Mouse (Mus musculus) midbrain, embryonic 12.5 days (tissue): ENCODE data around the gene Il2ra. TPM values are rescaled to one million over a fixed set of nuclear protein-coding genes. Genes with fewer than 3 reads are reported as not detected.

Experiments used
- ATAC-seq: fragments of 200-750 bp; cut with Nextera tagmentation; 2 replicates; pipeline ENCODE4 v1.8.0; 2017; ENCODE audit warnings: low read depth, moderate TSS enrichment, moderate library complexity; ENCODE audit not compliant: low FRiP score
- H3K27ac ChIP-seq: fragments of 300-500 bp; sonication (generic); replicated peaks from 2 replicates; pipeline ENCODE4 v1.5.1; 2016; ENCODE audit warnings: mild to moderate bottlenecking
- H3K27me3 ChIP-seq: fragments of 300-500 bp; sonication (generic); 2 replicates; pipeline ENCODE4 v1.6.1; 2016; ENCODE audit warnings: mild to moderate bottlenecking
- H3K36me3 ChIP-seq: fragments of 300-500 bp; sonication (generic); 2 replicates; pipeline ENCODE4 v1.6.1; 2016
- H3K4me1 ChIP-seq: fragments of 300-500 bp; sonication (generic); 2 replicates; pipeline ENCODE4 v1.6.1; 2016
- H3K4me2 ChIP-seq: fragments of 300-500 bp; sonication (generic); replicated peaks from 2 replicates; pipeline ENCODE4 v1.6.1; 2016; ENCODE audit warnings: mild to moderate bottlenecking, moderate library complexity
- H3K4me3 ChIP-seq: fragments of 300-500 bp; sonication (generic); 2 replicates; pipeline ENCODE4 v1.5.1; 2016; ENCODE audit warnings: mild to moderate bottlenecking
- H3K9ac ChIP-seq: fragments of 300-500 bp; sonication (generic); replicated peaks from 2 replicates; pipeline ENCODE4 v1.6.1; 2016; ENCODE audit warnings: mild to moderate bottlenecking, moderate library complexity
- H3K9me3 ChIP-seq: fragments of 300-500 bp; sonication (generic); 2 replicates; pipeline ENCODE4 v1.6.1; 2016; ENCODE audit warnings: mild to moderate bottlenecking
- WGBS: fragments of 180-500 bp; shearing (Covaris S2); methylation state at CpG from one replicate; pipeline ENCODE4 v1.1.7; 2016; 5-methylcytosine and 5-hydroxymethylcytosine counted together
- polyA plus RNA-seq: library from polyadenylated mRNA; unstranded; fragments of >200 nt; fragmentation: Nextera tagmentation; extraction: Ambion mirVana; gene quantifications from 2 replicates; pipeline ENCODE4 v1.2.1, GENCODE M21; 2016

Il2ra gene
- polyA plus RNA-seq, 1 experiment from 2014 or later, result 0.04 TPM

DNA sequence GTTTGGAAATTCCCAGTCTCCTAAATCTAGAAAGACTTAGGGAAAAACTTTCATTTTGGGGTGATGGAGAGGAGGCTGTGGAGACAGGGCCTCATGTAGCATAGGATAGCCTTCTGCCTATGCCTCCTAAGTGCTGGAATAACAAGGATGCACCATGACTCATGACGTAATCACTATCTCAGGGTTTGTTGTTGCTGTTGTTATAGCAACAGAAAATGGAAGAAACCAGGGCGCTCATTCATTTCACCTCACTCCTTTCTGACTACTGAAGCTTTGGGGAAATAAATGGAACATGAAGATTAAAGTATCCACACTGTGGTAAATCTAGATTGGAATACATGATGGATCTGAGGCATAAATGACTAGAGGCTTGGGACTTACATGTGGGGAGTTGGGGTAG, 18.9 kb upstream of the Il2ra start:
- Histone ChIP-seq H3K36me3 (no peaks in the 10 kb centered on the region), H3K9me3 (no peaks in the 10 kb centered on the region), H3K4me2 (no peak overlapping the region), H3K27ac (no peak overlapping the region), H3K9ac (no peak overlapping the region), H3K27me3 (no peaks in the 10 kb centered on the region), H3K4me3 (no peak overlapping the region), H3K4me1 (no peaks in the 10 kb centered on the region)
- no peak for ATAC-seq
- 84% methylated on average over 2 of the region's 2 CpGs for WGBS

DNA sequence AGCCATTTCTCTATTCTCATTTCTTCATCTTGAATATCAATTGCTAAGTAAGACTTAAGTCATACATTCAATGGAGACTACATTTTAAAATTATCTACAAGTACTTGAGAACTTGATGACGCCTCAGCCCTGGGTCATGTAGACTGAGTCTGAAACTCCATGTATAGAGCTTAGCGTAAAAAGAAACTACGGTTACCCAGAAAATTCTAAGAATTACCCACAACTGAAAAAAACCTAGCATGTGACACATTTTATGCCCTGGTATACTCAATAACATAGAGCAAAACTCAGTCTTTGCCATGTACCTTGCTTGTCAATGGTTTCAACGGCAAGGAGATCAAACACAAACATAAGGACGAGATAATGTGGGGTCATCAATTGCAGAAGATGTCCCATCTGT, 16.7 kb upstream of the Il2ra start, which contains the start of gene Gm17490:
Gene Gm17490, minus strand, starts transcription at position 375 of the 400 bp plus-strand sequence.
- Histone ChIP-seq H3K36me3 (no peaks in the 10 kb centered on the region), H3K4me3 (no peak within 1 kb of the TSS), H3K9me3 (no peaks in the 10 kb centered on the region), H3K27me3 (no peaks in the 10 kb centered on the region), H3K4me1 (no peaks in the 10 kb centered on the region), H3K9ac (no peak within 1 kb of the TSS), H3K27ac (no peak within 1 kb of the TSS), H3K4me2 (no peak within 1 kb of the TSS)
- WGBS, result 92% methylated on average over 5 of the region's 5 CpGs
- no peak for ATAC-seq

DNA sequence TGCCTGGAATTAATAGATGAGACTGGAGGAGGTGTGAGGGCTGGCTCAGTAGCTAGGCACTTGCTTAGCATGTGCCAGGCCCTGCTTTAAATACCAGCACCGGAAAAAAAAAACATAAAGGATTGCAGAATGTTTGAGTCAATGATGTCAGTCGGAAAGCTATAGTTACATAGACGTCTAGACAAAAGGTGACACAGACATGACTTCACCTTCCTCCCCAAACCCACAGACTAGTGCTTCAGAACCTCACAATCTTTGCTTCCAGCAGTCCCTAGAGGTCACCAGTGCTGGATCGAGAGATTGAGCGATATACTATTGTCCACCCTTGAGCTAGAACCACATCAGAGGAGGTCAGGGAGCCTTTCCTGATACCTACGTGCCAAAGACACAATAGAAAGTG, 7.6 kb upstream of the Il2ra start:
- WGBS, result 88% methylated on average over 6 of the region's 6 CpGs
- Histone ChIP-seq H3K4me1 (no peaks in the 10 kb centered on the region), H3K4me2 (no peak overlapping the region), H3K9me3 (no peaks in the 10 kb centered on the region), H3K27me3 (no peaks in the 10 kb centered on the region), H3K4me3 (no peak overlapping the region), H3K36me3 (no peaks in the 10 kb centered on the region), H3K27ac (no peak overlapping the region), H3K9ac (no peak overlapping the region)
- ATAC-seq, result no peak

DNA sequence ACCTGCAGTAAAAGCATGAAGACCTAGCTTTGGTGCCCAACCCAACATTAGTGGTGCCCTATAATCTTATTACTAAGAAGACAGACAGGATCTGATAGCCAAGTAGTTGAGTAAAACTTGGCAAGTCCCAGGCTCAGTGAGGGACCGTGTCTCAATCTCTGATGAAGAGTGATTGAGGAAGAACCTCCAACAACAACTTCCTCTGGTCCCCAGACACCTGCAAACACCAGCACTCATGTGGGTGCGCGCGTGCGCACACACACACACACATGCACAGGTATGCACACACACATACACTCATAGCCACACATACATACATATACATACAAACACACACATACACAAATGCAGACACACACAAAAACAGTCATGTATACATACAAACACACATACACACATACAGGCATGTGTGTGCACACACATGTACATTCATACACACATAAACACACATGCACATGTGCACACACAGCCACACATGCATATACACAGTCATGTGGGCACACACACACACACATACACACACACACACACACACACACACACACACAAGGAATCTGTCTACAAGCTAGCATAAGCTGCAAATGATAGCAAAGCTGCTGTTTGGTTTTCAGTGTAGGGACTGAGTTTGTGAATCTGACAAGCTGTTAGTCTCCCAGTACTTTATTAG, 7.0 kb upstream of the Il2ra start:
- no peaks in the 10 kb centered on the region for H3K9me3 ChIP-seq
- no peak overlapping the region for H3K4me2 ChIP-seq
- H3K27me3 ChIP-seq, result no peaks in the 10 kb centered on the region
- H3K9ac ChIP-seq, result no peak overlapping the region
- no peak for ATAC-seq
- 95% methylated on average over 5 of the region's 5 CpGs for WGBS
- H3K4me1 ChIP-seq, result no peaks in the 10 kb centered on the region
- H3K27ac ChIP-seq, result no peak overlapping the region
- no peak overlapping the region for H3K4me3 ChIP-seq
- no peaks in the 10 kb centered on the region for H3K36me3 ChIP-seq

DNA sequence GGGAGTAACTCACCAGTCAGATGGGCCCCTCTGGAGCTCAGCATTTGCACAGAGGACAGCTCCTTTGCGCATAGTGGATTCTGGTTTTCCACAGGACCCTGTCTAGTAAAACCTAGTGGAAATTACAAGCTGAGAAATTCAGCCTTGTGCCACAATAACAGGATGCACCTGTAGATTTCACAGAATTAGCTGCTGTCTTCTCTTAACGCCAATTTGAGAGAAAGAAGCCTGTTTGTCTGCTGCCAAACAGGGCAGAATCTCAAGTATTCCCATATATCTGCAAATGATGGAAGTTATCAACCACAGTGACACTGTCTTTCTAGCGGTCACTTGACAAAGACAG, 6.5 kb upstream of the Il2ra start:
- no peaks in the 10 kb centered on the region for H3K27me3 ChIP-seq
- 75% methylated on average over 3 of the region's 3 CpGs for WGBS
- H3K4me3 ChIP-seq, result no peak overlapping the region
- no peaks in the 10 kb centered on the region for H3K4me1 ChIP-seq
- no peak overlapping the region for H3K4me2 ChIP-seq
- no peaks in the 10 kb centered on the region for H3K36me3 ChIP-seq
- H3K27ac ChIP-seq, result no peak overlapping the region
- ATAC-seq, result no peak
- no peaks in the 10 kb centered on the region for H3K9me3 ChIP-seq
- no peak overlapping the region for H3K9ac ChIP-seq

DNA sequence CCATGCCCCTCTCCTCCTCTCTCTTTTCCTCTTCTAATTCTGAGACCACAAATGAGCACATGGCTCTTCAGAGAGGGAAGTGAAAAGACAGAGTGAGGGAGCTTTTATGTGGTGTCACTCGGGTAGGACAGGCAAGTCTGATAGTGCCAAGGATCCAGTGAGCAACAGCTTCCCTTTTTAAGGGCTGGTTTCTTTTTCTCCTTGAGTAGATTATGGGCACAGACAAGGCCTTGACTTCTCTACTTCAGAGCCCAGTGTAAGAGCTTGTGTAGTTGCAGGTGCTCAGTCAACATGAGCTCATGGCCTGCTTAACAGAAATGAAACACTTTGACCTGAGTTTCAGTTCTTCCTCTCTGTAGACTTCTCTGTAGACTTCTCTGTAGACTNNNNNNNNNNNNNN, 5.5 kb upstream of the Il2ra start:
- ATAC-seq, result no peak
- Histone ChIP-seq H3K9me3 (no peaks in the 10 kb centered on the region), H3K4me1 (no peaks in the 10 kb centered on the region), H3K4me2 (no peak overlapping the region), H3K27ac (no peak overlapping the region), H3K4me3 (no peak overlapping the region), H3K9ac (no peak overlapping the region), H3K27me3 (no peaks in the 10 kb centered on the region), H3K36me3 (no peaks in the 10 kb centered on the region)
- WGBS, result 82% methylated on average over 1 of the region's 1 CpGs

DNA sequence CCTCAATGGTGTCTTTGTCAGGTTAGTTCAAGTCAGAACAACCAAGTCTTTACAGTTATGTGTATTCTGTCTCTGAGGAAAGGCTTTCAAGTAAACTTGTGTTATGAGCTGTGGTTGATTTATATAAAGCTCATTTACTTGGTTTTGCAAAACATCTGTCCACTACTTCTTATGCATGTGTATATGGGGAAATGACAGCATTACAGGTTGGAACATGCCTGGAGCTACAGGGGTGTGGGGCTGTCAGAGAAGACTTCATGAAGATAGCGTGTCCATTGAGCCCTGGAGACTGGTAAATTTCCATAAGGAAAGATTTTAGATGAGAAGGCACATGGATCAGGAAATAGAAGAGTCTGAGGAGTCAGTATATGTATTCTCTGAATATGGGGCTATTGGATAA, 1.4 kb downstream of the Il2ra start:
- no peaks in the 10 kb centered on the region for H3K36me3 ChIP-seq
- H3K9me3 ChIP-seq, result no peaks in the 10 kb centered on the region
- no peak overlapping the region for H3K27ac ChIP-seq
- H3K27me3 ChIP-seq, result no peaks in the 10 kb centered on the region
- H3K4me2 ChIP-seq, result no peak overlapping the region
- H3K4me1 ChIP-seq, result no peaks in the 10 kb centered on the region
- no peak overlapping the region for H3K9ac ChIP-seq
- ATAC-seq, result no peak
- WGBS, result 86% methylated on average over 1 of the region's 1 CpGs
- no peak overlapping the region for H3K4me3 ChIP-seq

DNA sequence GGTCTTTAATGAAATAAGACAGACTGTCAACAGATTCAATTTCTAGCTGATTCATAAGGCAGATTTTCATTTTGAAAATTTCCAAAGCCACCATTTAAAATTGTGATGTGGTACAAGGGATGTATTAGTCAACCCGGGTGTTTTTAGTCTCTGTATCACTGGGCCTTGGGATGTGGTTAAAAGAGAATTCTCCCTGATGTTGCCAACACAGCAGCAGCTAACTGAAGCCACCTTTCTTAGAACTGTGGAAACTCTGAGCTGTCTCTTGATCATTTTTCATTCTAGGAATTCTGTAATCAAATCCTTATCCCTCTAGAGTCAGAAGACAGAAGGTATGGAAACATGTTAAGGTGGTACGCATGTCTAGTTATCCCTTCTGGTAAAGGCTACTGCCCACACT, 2.7 kb downstream of the Il2ra start:
- no peak for ATAC-seq
- Histone ChIP-seq H3K27me3 (no peaks in the 10 kb centered on the region), H3K36me3 (no peaks in the 10 kb centered on the region), H3K9ac (no peak overlapping the region), H3K9me3 (no peaks in the 10 kb centered on the region), H3K27ac (no peak overlapping the region), H3K4me2 (no peak overlapping the region), H3K4me3 (no peak overlapping the region), H3K4me1 (no peaks in the 10 kb centered on the region)
- 94% methylated on average over 2 of the region's 2 CpGs for WGBS

DNA sequence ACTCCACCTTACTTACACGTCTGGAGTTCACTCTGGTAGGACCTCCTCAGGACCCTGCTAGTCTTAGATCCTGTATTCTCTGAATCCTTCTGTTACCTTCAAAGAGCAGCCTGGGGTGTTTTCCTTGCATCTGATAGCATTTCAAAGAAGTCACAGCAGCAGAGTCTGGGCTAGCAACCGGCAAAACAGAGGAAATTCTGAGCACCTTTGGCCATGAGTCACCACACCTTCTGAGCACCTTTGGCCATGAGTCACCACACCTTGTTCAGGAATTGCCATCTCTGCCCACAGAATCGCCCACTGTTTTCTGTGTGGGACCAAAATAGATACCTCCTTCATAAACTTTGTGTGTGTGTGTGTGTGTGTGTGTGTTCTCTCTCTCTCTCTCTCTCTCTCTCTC, 8.9 kb downstream of the Il2ra start:
- WGBS, result 59% methylated on average over 3 of the region's 3 CpGs
- Histone ChIP-seq H3K4me1 (no peaks in the 10 kb centered on the region), H3K36me3 (no peaks in the 10 kb centered on the region), H3K27ac (no peak overlapping the region), H3K9me3 (no peaks in the 10 kb centered on the region), H3K9ac (no peak overlapping the region), H3K27me3 (no peaks in the 10 kb centered on the region), H3K4me3 (no peak overlapping the region), H3K4me2 (no peak overlapping the region)
- ATAC-seq, result no peak

DNA sequence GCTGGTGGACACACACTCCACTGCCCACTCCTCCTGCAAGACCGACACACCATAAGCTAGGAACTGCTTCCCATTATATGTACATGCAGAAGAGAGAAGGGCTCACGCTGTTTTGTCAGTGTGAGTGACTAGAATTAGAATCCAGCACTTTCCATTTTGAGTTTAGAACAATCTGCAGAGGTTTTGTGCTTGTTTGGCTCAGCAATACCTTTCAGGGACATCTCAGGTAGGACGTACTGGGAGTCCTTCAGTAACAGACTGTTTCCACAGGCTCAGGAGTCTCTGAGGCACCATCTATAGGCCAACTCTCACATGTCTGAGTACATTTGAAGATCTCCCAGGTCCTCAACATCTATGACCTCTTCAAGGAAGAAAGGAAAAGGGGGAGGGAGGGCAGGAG, 9.6 kb downstream of the Il2ra start:
- H3K36me3 ChIP-seq, result no peaks in the 10 kb centered on the region
- H3K4me1 ChIP-seq, result no peaks in the 10 kb centered on the region
- ATAC-seq, result no peak
- no peak overlapping the region for H3K9ac ChIP-seq
- H3K4me3 ChIP-seq, result no peak overlapping the region
- 81% methylated on average over 3 of the region's 3 CpGs for WGBS
- no peaks in the 10 kb centered on the region for H3K27me3 ChIP-seq
- no peaks in the 10 kb centered on the region for H3K9me3 ChIP-seq
- no peak overlapping the region for H3K27ac ChIP-seq
- H3K4me2 ChIP-seq, result no peak overlapping the region

DNA sequence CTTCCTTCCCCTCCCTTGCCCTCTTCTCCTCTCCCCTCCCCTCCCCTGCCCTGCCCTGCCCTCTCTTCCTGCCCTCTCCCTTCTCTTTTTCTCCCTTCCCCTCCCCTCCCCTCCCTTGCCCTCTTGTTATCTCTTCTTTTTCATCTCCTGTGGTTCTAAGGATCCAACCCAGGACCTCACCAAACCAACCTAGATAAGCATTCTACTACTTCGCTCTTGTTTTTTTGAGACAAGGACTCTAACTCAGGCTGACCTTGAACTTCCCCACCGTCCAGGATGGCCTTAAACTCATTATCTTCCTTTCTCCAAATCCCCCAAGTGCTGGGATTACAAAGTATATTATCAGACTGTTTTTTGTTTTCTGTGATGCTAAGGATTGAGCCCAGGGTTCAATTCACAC, 10.2 kb downstream of the Il2ra start:
- ATAC-seq, result no peak
- Histone ChIP-seq H3K4me3 (no peak overlapping the region), H3K36me3 (no peaks in the 10 kb centered on the region), H3K27ac (no peak overlapping the region), H3K4me1 (no peaks in the 10 kb centered on the region), H3K4me2 (no peak overlapping the region), H3K9me3 (no peaks in the 10 kb centered on the region), H3K27me3 (no peaks in the 10 kb centered on the region), H3K9ac (no peak overlapping the region)
- 72% methylated on average over 2 of the region's 2 CpGs for WGBS

DNA sequence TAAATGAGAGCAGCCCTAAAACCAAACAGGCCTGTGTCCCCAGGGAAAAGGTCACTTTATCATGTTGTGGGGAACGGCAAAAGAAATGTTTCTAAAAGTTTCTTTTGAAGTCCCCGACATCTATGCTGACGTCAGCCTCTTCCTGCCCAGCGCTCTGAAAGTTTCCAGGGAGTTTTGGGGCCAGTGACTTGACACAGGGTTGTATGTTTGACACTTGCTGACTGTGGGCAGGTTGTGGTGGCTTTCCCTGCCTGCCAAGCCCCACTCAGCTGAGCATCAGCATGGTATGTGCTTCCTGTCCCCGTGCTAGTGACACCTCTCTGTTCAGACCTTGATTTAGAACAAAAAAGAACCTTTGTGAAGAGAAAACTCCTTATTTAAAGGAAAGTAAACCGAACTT, 10.7 kb downstream of the Il2ra start:
- 66% methylated on average over 6 of the region's 6 CpGs for WGBS
- Histone ChIP-seq H3K4me1 (no peaks in the 10 kb centered on the region), H3K27me3 (no peaks in the 10 kb centered on the region), H3K9me3 (no peaks in the 10 kb centered on the region), H3K36me3 (no peaks in the 10 kb centered on the region), H3K4me3 (no peak overlapping the region), H3K4me2 (no peak overlapping the region), H3K9ac (no peak overlapping the region), H3K27ac (no peak overlapping the region)
- ATAC-seq, result no peak

DNA sequence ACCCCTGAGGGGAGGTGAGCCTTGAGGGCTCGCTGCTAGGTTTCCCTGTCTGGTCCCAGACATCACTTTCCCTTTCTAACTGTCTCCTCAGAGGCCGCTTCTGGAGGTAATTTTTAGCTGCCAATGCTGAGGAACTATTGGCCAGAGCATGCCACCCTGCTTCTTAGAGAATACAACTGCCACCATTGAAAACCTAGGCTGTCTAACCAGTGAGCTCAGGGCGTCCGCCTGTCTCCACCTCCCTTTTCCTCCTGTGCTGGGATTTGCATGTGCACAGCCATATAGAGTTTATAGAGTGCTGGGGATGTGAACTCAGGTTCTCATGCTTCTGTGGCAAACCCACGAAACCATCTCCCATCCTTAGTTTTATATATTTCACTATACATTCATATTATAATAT, 11.2 kb downstream of the Il2ra start:
- no peak overlapping the region for H3K4me2 ChIP-seq
- no peak overlapping the region for H3K27ac ChIP-seq
- no peaks in the 10 kb centered on the region for H3K4me1 ChIP-seq
- H3K36me3 ChIP-seq, result no peaks in the 10 kb centered on the region
- WGBS, result 74% methylated on average over 5 of the region's 5 CpGs
- H3K27me3 ChIP-seq, result no peaks in the 10 kb centered on the region
- ATAC-seq, result no peak
- H3K4me3 ChIP-seq, result no peak overlapping the region
- no peaks in the 10 kb centered on the region for H3K9me3 ChIP-seq
- H3K9ac ChIP-seq, result no peak overlapping the region
